Comparison of ENCODE assay signal across 8 mouse cellular contexts in genomic region chr7:25076663-25077413, GRCm38 (mm10). TPM values are rescaled to one million over a fixed set of nuclear protein-coding genes. Genes with fewer than 3 reads are reported as not detected.
A peak's percentile ranks its signal among the peaks of the same experiment; 100 is the strongest.
DNase-seq lines count a peak whose midpoint lies in the region; ATAC-seq and TF ChIP-seq lines count a peak whose summit lies in the region.

No protein-coding gene starts in this region.

- H3K4me2 ChIP-seq in lung, postnatal 0 days (replicated peaks; ENCODE audit: low read depth, low read length) = peak overlapping the region; percentile 76

- TF ChIP-seq CTCF in lung, postnatal 0 days (IDR thresholded peaks at IDR 0.05) = peak; percentile 13

- H3K27ac ChIP-seq in hindbrain, embryonic 10.5 days = peak overlapping the region; percentile 98
- peak overlapping the region; percentile 94 for H3K27ac ChIP-seq in lung, postnatal 0 days (ENCODE audit: low read length)

- peak; percentile 98 for DNase-seq in MN1 (ENCODE audit: low spot score)
- peak; percentile 99 for DNase-seq in cerebellum, adult 9-10 months
- peak; percentile 98 for DNase-seq in hindbrain, embryonic 10.5 days (ENCODE audit: low spot score)
- DNase-seq in layer of hippocampus, adult 9-11 months = peak; percentile 99
- peak; percentile 100 for DNase-seq in lung, postnatal 0 days (ENCODE audit: low spot score)
- DNase-seq in ovary, postnatal 14 days (ENCODE audit: low spot score) = peak; percentile 91
- peak; percentile 97 for DNase-seq in thymus, postnatal 14 days

- peaks cover 68% of the 10 kb centered on the region for H3K4me1 ChIP-seq in hindbrain, embryonic 10.5 days (replicated peaks)
- H3K4me1 ChIP-seq in lung, postnatal 0 days (ENCODE audit: insufficient read depth, low read depth, low read length) = peaks cover 12% of the 10 kb centered on the region; the same call in 1 of the 2 replicates

- ATAC-seq in frontal cortex, adult (ENCODE audit: low TSS enrichment) = peak; percentile 89
- peak; percentile 96 for ATAC-seq in lung, postnatal 0 days

- no peaks in the 10 kb centered on the region for H3K27me3 ChIP-seq in hindbrain, embryonic 10.5 days (ENCODE audit: insufficient read depth, poor library complexity, severe bottlenecking)
- no peaks in the 10 kb centered on the region for H3K27me3 ChIP-seq in lung, postnatal 0 days (replicated peaks; ENCODE audit: insufficient read depth, low read length)

- H3K9me3 ChIP-seq in hindbrain, embryonic 10.5 days = 0 out of 2 replicates have a peak, but pooled peaks cover 3% of the 10 kb centered on the region
- no peaks in the 10 kb centered on the region for H3K9me3 ChIP-seq in lung, postnatal 0 days (ENCODE audit: low read length)

- peak overlapping the region; percentile 92 for H3K9ac ChIP-seq in lung, postnatal 0 days (replicated peaks; ENCODE audit: low read depth)

- H3K36me3 ChIP-seq in hindbrain, embryonic 10.5 days = peaks cover 31% of the 10 kb centered on the region
- peaks cover 9% of the 10 kb centered on the region for H3K36me3 ChIP-seq in lung, postnatal 0 days (ENCODE audit: insufficient read depth, low read length)

- peak; percentile 71 for TF ChIP-seq EP300 in lung, postnatal 0 days (IDR thresholded peaks at IDR 0.05)

- H3K4me3 ChIP-seq in hindbrain, embryonic 10.5 days = peak overlapping the region; percentile 97
- peak overlapping the region; percentile 96 for H3K4me3 ChIP-seq in lung, postnatal 0 days (ENCODE audit: low read depth, low read length)

- WGBS in hindbrain, embryonic 10.5 days = under 1% methylated on average over 56 of the region's 56 CpGs
- WGBS in lung, postnatal 0 days = under 1% methylated on average over 56 of the region's 56 CpGs

RNA-seq across cellular contexts. Expression of gene Zfp574, which starts 4.5 kb away (rescaled TPM):
- 44.4 and 45.9 TPM in 2 replicates for polyA plus RNA-seq in hindbrain, embryonic 10.5 days (2016; fragmentation: Nextera tagmentation; extraction: Ambion mirVana)
- 19.8 and 20.1 TPM in 2 replicates for polyA plus RNA-seq in lung, postnatal 0 days (2015; fragmentation: Nextera tagmentation; extraction: Ambion mirVana)

RNA-seq across cellular contexts. Expression of gene Grik5, which starts 4.7 kb away (rescaled TPM):
- 5.5 and 7.9 TPM in 2 replicates for polyA plus RNA-seq in hindbrain, embryonic 10.5 days (2016; fragmentation: Nextera tagmentation; extraction: Ambion mirVana)
- polyA plus RNA-seq in lung, postnatal 0 days (2015; fragmentation: Nextera tagmentation; extraction: Ambion mirVana) = 1.9 and 2.9 TPM in 2 replicates

Comparison
In these comparisons a context has a peak if more than half of its experiments do, and no peak if none do; other contexts are left out.
1. Peak in every context shown above with its lines: DNase-seq, ATAC-seq, H3K4me3 ChIP-seq and H3K27ac ChIP-seq.